Mouse (Mus musculus): Measurements from ENCODE around the gene Rpa1. TPM values are rescaled to one million over a fixed set of nuclear protein-coding genes. Genes with fewer than 3 reads are reported as not detected.

Rpa1 gene
- polyA plus RNA-seq, 1 experiment from 2014 or later, result 49.3 TPM

DNA sequence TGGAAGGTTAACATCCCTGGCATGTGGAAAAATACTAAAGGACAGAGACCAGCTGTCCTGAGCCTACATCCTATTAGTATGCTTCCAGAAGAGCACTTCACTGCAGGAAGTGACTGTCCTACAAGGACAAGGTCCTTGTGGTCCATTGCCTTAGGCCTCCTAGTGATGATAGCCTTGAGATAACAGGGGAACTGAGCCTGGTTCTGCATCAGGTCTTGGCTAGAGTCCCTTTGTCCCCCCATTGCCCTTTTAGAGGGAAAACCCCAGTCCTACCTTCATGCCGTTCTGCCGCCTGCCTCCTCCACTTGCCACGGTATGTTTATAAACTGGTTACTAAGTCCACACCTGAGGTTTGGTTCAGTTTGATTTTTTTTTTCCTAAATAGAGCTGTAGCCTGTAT is 85.9 kb downstream of the Rpa1 start:
- H3K4me3 ChIP-seq (ENCODE audit: low read depth, low read length), result no peak overlapping the region
- 80% methylated on average over 3 of the region's 3 CpGs for WGBS (ENCODE audit: insufficient replicate concordance)
- no peak for DNase-seq
- no peaks in the 10 kb centered on the region for H3K36me3 ChIP-seq (replicated peaks; ENCODE audit: insufficient read depth, low read length)
- H3K9me3 ChIP-seq (ENCODE audit: low read length), result no peaks in the 10 kb centered on the region
- H3K27ac ChIP-seq (ENCODE audit: low read depth), result no peak overlapping the region
- 0 out of 2 replicates have a peak, but pooled peaks cover 5% of the 10 kb centered on the region for H3K4me1 ChIP-seq (ENCODE audit: insufficient read depth)
- no peak for ATAC-seq
- TF ChIP-seq EP300 (IDR thresholded peaks at IDR 0.05; ENCODE audit: low read depth), result no peak
- TF ChIP-seq CTCF (IDR thresholded peaks at IDR 0.05; ENCODE audit: low read depth), result no peak
- H3K27me3 ChIP-seq (ENCODE audit: insufficient read depth, low read length), result no peaks in the 10 kb centered on the region
- H3K9ac ChIP-seq (replicated peaks), result no peak overlapping the region
- H3K4me2 ChIP-seq (ENCODE audit: low read depth, low read length), result no peak overlapping the region

DNA sequence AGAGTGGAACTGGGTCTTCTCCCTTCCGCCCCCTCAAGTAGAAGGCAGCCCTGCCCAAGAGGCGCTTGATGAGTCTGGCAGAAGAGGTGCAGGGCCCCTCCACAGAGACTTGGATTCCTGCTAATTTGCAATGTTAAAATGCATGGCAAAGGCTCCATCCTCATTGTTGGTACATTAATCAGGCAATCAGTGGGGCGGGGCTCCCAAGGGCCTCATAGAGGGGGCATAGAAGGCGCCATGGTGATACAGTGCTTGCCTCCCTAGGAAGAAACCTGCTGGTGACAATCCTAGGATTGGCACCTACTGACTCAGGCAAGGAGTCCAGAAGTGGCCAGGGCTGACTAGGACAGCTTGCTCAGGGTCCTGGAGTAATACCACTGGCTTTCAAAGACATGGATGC is 86.4 kb downstream of the Rpa1 start:
- no peak overlapping the region for H3K4me3 ChIP-seq (ENCODE audit: low read depth, low read length)
- ATAC-seq, result no peak
- 72% methylated on average over 4 of the region's 4 CpGs for WGBS (ENCODE audit: insufficient replicate concordance)
- TF ChIP-seq EP300 (IDR thresholded peaks at IDR 0.05; ENCODE audit: low read depth) (no peak), CTCF (IDR thresholded peaks at IDR 0.05; ENCODE audit: low read depth) (no peak)
- no peak overlapping the region for H3K27ac ChIP-seq (ENCODE audit: low read depth)
- no peak overlapping the region for H3K9ac ChIP-seq (replicated peaks)
- DNase-seq, result no peak
- H3K4me2 ChIP-seq (ENCODE audit: low read depth, low read length), result no peak overlapping the region
- H3K27me3 ChIP-seq (ENCODE audit: insufficient read depth, low read length), result no peaks in the 10 kb centered on the region
- H3K4me1 ChIP-seq (ENCODE audit: insufficient read depth), result 0 out of 2 replicates have a peak, but pooled peaks cover 5% of the 10 kb centered on the region
- no peaks in the 10 kb centered on the region for H3K9me3 ChIP-seq (ENCODE audit: low read length)
- H3K36me3 ChIP-seq (replicated peaks; ENCODE audit: insufficient read depth, low read length), result no peaks in the 10 kb centered on the region

GRCm38 (mm10) chr11:75261016-75261415 is 87.1 kb downstream of the Rpa1 start:
- no peak overlapping the region for H3K9ac ChIP-seq (replicated peaks)
- 0 out of 2 replicates have a peak, but pooled peaks cover 5% of the 10 kb centered on the region for H3K4me1 ChIP-seq (ENCODE audit: insufficient read depth)
- WGBS (ENCODE audit: insufficient replicate concordance), result 80% methylated on average over 2 of the region's 2 CpGs
- DNase-seq, result no peak
- no peak overlapping the region for H3K27ac ChIP-seq (ENCODE audit: low read depth)
- H3K9me3 ChIP-seq (ENCODE audit: low read length), result no peaks in the 10 kb centered on the region
- H3K4me3 ChIP-seq (ENCODE audit: low read depth, low read length), result no peak overlapping the region
- TF ChIP-seq EP300 (IDR thresholded peaks at IDR 0.05; ENCODE audit: low read depth) (no peak), CTCF (IDR thresholded peaks at IDR 0.05; ENCODE audit: low read depth) (no peak)
- no peaks in the 10 kb centered on the region for H3K27me3 ChIP-seq (ENCODE audit: insufficient read depth, low read length)
- H3K36me3 ChIP-seq (replicated peaks; ENCODE audit: insufficient read depth, low read length), result no peaks in the 10 kb centered on the region
- no peak for ATAC-seq
- no peak overlapping the region for H3K4me2 ChIP-seq (ENCODE audit: low read depth, low read length)

DNA sequence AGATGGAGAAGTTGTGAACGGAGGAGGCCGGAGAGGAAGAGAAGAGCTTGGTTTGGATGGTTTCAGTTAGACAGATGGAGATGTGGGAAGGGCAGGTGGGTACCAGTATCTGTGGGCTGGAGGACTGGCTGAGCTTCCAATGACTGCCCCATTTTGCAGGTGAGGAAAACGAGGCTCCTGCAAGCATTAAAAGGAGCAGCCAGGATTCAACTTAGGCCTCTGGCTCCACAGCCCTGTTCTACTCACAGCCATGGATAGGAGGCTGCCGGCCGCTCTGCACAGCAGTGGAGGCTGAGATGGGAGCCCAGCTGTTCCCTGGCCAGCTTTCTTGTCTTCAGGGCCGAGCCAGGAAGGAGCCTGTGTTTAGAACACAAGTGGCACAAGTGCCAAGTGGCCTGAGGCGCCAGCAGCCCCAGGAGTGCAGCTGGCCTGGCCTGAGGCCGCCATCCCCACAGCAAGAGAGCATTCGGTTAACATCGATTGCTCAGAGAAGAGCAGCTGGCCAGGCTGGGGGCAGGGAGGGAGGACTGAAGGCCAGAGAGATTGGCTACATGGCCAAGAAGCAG is 88.0 kb downstream of the Rpa1 start:
- Histone ChIP-seq H3K27ac (ENCODE audit: low read depth) (no peak overlapping the region), H3K4me1 (ENCODE audit: insufficient read depth) (0 out of 2 replicates have a peak, but pooled peaks cover 5% of the 10 kb centered on the region), H3K27me3 (ENCODE audit: insufficient read depth, low read length) (no peaks in the 10 kb centered on the region), H3K36me3 (replicated peaks; ENCODE audit: insufficient read depth, low read length) (no peaks in the 10 kb centered on the region), H3K9ac (replicated peaks) (no peak overlapping the region), H3K4me3 (ENCODE audit: low read depth, low read length) (no peak overlapping the region), H3K4me2 (ENCODE audit: low read depth, low read length) (no peak overlapping the region), H3K9me3 (ENCODE audit: low read length) (no peaks in the 10 kb centered on the region)
- no peak for ATAC-seq
- no peak for TF ChIP-seq CTCF (IDR thresholded peaks at IDR 0.05; ENCODE audit: low read depth)
- no peak for TF ChIP-seq EP300 (IDR thresholded peaks at IDR 0.05; ENCODE audit: low read depth)
- 69% methylated on average over 10 of the region's 10 CpGs for WGBS (ENCODE audit: insufficient replicate concordance)
- DNase-seq, result no peak

DNA sequence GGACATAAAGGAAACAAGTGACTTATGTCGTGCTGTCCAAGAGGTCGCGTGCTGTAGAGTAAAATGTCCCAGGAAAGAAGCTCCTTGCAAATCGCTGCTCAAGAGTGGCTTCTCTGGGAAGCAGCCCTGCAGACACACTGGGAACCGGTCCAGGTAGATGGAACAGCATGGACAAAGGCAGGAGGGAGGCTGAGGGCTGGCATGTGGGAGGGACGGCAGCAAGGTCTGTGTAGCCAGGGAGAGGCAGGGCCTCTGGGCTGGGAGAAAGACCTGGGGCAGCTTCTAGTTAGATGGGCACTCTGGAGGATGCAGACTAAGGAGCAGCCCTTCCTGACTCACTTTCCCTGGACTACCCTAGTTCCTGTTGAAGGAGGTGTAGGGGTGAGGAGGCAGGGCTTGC is 88.7 kb downstream of the Rpa1 start:
- H3K4me1 ChIP-seq (ENCODE audit: insufficient read depth), result peaks cover 9% of the 10 kb centered on the region; the same call in 1 of the 2 replicates
- no peak overlapping the region for H3K4me3 ChIP-seq (ENCODE audit: low read depth, low read length)
- 79% methylated on average over 6 of the region's 6 CpGs for WGBS (ENCODE audit: insufficient replicate concordance)
- DNase-seq (no peak), ATAC-seq (no peak)
- H3K9ac ChIP-seq (replicated peaks), result no peak overlapping the region
- TF ChIP-seq CTCF (IDR thresholded peaks at IDR 0.05; ENCODE audit: low read depth) (no peak), EP300 (IDR thresholded peaks at IDR 0.05; ENCODE audit: low read depth) (no peak)
- H3K27me3 ChIP-seq (ENCODE audit: insufficient read depth, low read length), result no peaks in the 10 kb centered on the region
- no peak overlapping the region for H3K4me2 ChIP-seq (ENCODE audit: low read depth, low read length)
- H3K36me3 ChIP-seq (replicated peaks; ENCODE audit: insufficient read depth, low read length), result no peaks in the 10 kb centered on the region
- no peaks in the 10 kb centered on the region for H3K9me3 ChIP-seq (ENCODE audit: low read length)
- no peak overlapping the region for H3K27ac ChIP-seq (ENCODE audit: low read depth)

DNA sequence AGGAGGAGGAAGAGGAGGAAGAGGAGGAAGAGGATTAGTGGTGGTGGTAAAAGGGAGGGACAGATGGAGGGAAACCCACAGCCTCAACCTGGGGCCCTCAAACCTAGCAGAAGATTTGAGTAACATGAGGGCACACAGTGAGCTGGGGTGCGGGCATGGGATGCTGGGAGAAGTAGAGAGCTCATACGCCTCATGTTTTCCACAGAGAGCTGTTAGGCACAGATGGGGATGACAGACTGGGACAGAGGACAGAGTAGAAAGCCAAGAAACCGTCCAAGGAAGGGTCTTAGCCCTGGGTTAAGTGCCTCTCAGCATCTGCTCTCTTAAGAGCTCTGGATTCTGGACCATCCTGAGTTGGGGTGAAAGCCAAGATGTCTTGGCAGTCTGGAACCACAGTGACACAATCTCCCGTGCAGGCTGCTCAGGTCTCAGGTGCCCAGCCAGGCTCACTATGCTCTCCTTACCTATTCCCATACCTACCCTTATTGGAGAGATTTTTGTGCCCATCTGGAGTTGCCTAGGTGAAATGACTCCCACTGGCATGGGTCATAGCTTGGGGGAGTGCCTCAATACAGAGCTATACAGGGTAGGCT is 91.0 kb downstream of the Rpa1 start:
- Histone ChIP-seq H3K36me3 (replicated peaks; ENCODE audit: insufficient read depth, low read length) (no peaks in the 10 kb centered on the region), H3K27ac (ENCODE audit: low read depth) (no peak overlapping the region), H3K4me2 (ENCODE audit: low read depth, low read length) (no peak overlapping the region), H3K9ac (replicated peaks) (no peak overlapping the region), H3K9me3 (ENCODE audit: low read length) (no peaks in the 10 kb centered on the region), H3K4me3 (ENCODE audit: low read depth, low read length) (no peak overlapping the region), H3K4me1 (ENCODE audit: insufficient read depth) (peaks cover 8% of the 10 kb centered on the region), H3K27me3 (ENCODE audit: insufficient read depth, low read length) (no peaks in the 10 kb centered on the region)
- DNase-seq, result no peak
- TF ChIP-seq EP300 (IDR thresholded peaks at IDR 0.05; ENCODE audit: low read depth) (no peak), CTCF (IDR thresholded peaks at IDR 0.05; ENCODE audit: low read depth) (no peak)
- no peak for ATAC-seq
- 74% methylated on average over 4 of the region's 4 CpGs for WGBS (ENCODE audit: insufficient replicate concordance)
